Mouse (Mus musculus) heart, postnatal 0 days (tissue): ENCODE data around the gene Alox12e.

ENCODE experiments used
- CTCF ChIP-seq: IDR thresholded peaks from 2 replicates; pipeline ENCODE4 v1.5.1; 2016; ENCODE audit warnings: antibody characterized with exemption, control low read depth, low read depth
- EP300 ChIP-seq: IDR thresholded peaks from 2 replicates; pipeline ENCODE4 v1.6.1; 2016; ENCODE audit warnings: antibody characterized with exemption, low read depth

DNA sequence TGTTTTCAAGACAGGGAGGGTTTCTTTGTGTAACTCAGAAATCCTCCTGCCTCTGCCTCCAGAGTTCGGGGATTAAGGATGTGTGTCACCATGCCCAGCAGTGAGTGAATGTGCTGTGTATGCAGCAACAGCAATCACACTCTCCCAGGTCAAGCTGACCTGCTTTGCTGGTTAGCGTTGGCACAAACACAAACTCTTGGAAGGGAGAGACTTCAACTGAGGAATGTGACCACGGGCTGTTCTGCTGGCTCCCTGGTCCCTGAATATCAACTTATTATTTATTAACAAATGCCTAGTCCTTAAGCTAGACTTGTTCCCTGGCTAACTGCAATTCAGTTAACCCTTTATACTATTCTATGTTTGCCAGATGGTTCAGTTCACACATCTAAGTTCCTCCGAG, 38.8 kb downstream of the Alox12e start:
- TF ChIP-seq CTCF (no peak), EP300 (no peak)
